Mouse (Mus musculus) hindbrain, embryonic 10.5 days (tissue): ENCODE data around the gene Akap13. TPM values are rescaled to one million over a fixed set of nuclear protein-coding genes. Genes with fewer than 3 reads are reported as not detected.
"Not testable (repeated sequence)": the region's sequence is repeated elsewhere in the genome, so short reads cannot be mapped to it uniquely, and the experiment has no call there.

ENCODE experiments used
- DNase-seq: peaks from one replicate; pipeline ENCODE4 v3.0.0-alpha.2; 2017; ENCODE audit warnings: low spot score
- H3K27ac ChIP-seq: fragments of 300-500 bp; sonication (generic); 2 replicates; pipeline ENCODE4 v1.5.1; 2016; ENCODE audit warnings: mild to moderate bottlenecking, moderate library complexity
- H3K27me3 ChIP-seq: fragments of 300-500 bp; sonication (generic); 2 replicates; pipeline ENCODE4 v1.6.1; 2016; ENCODE audit warnings: mild to moderate bottlenecking; ENCODE audit not compliant: poor library complexity, insufficient read depth, severe bottlenecking
- H3K36me3 ChIP-seq: fragments of 300-500 bp; sonication (generic); 2 replicates; pipeline ENCODE4 v1.6.1; 2016; ENCODE audit warnings: mild to moderate bottlenecking, moderate library complexity
- H3K4me1 ChIP-seq: fragments of 300-500 bp; sonication (generic); replicated peaks from 2 replicates; pipeline ENCODE4 v1.6.1; 2016; ENCODE audit warnings: mild to moderate bottlenecking
- H3K4me3 ChIP-seq: fragments of 300-500 bp; sonication (generic); 2 replicates; pipeline ENCODE4 v1.5.1; 2016; ENCODE audit warnings: mild to moderate bottlenecking, moderate library complexity
- H3K9me3 ChIP-seq: fragments of 300-500 bp; sonication (generic); 2 replicates; pipeline ENCODE4 v1.6.1; 2016; ENCODE audit warnings: mild to moderate bottlenecking, moderate library complexity
- WGBS: fragments of 180-500 bp; shearing (Covaris S2); methylation state at CpG from one replicate; pipeline ENCODE4 v1.1.7; 2016; 5-methylcytosine and 5-hydroxymethylcytosine counted together
- polyA plus RNA-seq: library from polyadenylated mRNA; unstranded; fragments of >200 nt; fragmentation: Nextera tagmentation; extraction: Ambion mirVana; gene quantifications from 2 replicates; pipeline ENCODE4 v1.2.1, GENCODE M21; 2016

The Akap13 gene
- polyA plus RNA-seq, 1 experiment from 2014 or later: 24.9 TPM

- not testable (repeated sequence) for H3K4me1 ChIP-seq, H3K27ac ChIP-seq, H3K9me3 ChIP-seq, H3K27me3 ChIP-seq, H3K4me3 ChIP-seq, DNase-seq
- 94% methylated on average over 18 of the region's 18 CpGs for WGBS
- peaks cover 79% of the 10 kb centered on the region for H3K36me3 ChIP-seq
These were observed 319.1 kb downstream of the Akap13 start for GRCm38 (mm10) chr7:75774095-75775078.

GRCm38 (mm10) chr7:75778053-75778452 lies 322.7 kb downstream of the Akap13 start:
- no peak for DNase-seq
- Histone ChIP-seq H3K36me3 (peaks cover 60% of the 10 kb centered on the region), H3K27me3 (no peaks in the 10 kb centered on the region), H3K9me3 (no peaks in the 10 kb centered on the region), H3K4me1 (peaks cover 6% of the 10 kb centered on the region), H3K4me3 (no peak overlapping the region), H3K27ac (no peak overlapping the region)
- 94% methylated on average over 2 of the region's 2 CpGs for WGBS

- no peaks in the 10 kb centered on the region for H3K27me3 ChIP-seq
- H3K4me3 ChIP-seq: peak overlapping the region; percentile 65
- peaks cover 6% of the 10 kb centered on the region for H3K4me1 ChIP-seq
- 19% methylated on average over 5 of the region's 5 CpGs for WGBS
- no peak overlapping the region; the same call in 1 of the 2 replicates for H3K27ac ChIP-seq
- no peak for DNase-seq
- peaks cover 43% of the 10 kb centered on the region for H3K36me3 ChIP-seq
- H3K9me3 ChIP-seq: no peaks in the 10 kb centered on the region
These were observed 325.5 kb downstream of the Akap13 start for GRCm38 (mm10) chr7:75780812-75781211.

GRCm38 (mm10) chr7:75781298-75781947 lies 326.1 kb downstream of the Akap13 start:
- WGBS: 9% methylated on average over 13 of the region's 13 CpGs
- peak overlapping the region; percentile 65 for H3K4me3 ChIP-seq
- H3K27ac ChIP-seq: peak overlapping the region; percentile 89
- peaks cover 37% of the 10 kb centered on the region for H3K36me3 ChIP-seq
- no peaks in the 10 kb centered on the region for H3K9me3 ChIP-seq
- DNase-seq: no peak
- H3K27me3 ChIP-seq: no peaks in the 10 kb centered on the region
- H3K4me1 ChIP-seq: peaks cover 7% of the 10 kb centered on the region

GRCm38 (mm10) chr7:75781948-75782722 lies 326.8 kb downstream of the Akap13 start:
- 12% methylated on average over 36 of the region's 36 CpGs for WGBS
- peak; percentile 92 for DNase-seq
- Histone ChIP-seq H3K9me3 (no peaks in the 10 kb centered on the region), H3K27me3 (no peaks in the 10 kb centered on the region), H3K27ac (peak overlapping the region; percentile 89), H3K4me3 (peak overlapping the region; percentile 65), H3K36me3 (peaks cover 30% of the 10 kb centered on the region), H3K4me1 (peaks cover 12% of the 10 kb centered on the region)

GRCm38 (mm10) chr7:75782723-75783011 lies 327.3 kb downstream of the Akap13 start:
- WGBS: 88% methylated on average over 3 of the region's 3 CpGs
- Histone ChIP-seq H3K36me3 (peaks cover 24% of the 10 kb centered on the region), H3K27ac (peak overlapping the region; percentile 89; the same call in 1 of the 2 replicates), H3K27me3 (no peaks in the 10 kb centered on the region), H3K9me3 (no peaks in the 10 kb centered on the region), H3K4me1 (peaks cover 12% of the 10 kb centered on the region), H3K4me3 (no peak overlapping the region)
- no peak for DNase-seq

- Histone ChIP-seq H3K27ac (no peak overlapping the region), H3K36me3 (no peaks in the 10 kb centered on the region), H3K27me3 (no peaks in the 10 kb centered on the region), H3K9me3 (no peaks in the 10 kb centered on the region), H3K4me1 (peaks cover 12% of the 10 kb centered on the region), H3K4me3 (no peak overlapping the region)
- DNase-seq: no peak
- 91% methylated on average over 14 of the region's 14 CpGs for WGBS
These were observed 330.3 kb downstream of the Akap13 start for GRCm38 (mm10) chr7:75785388-75786328.

- peaks cover 6% of the 10 kb centered on the region; the same call in 1 of the 2 replicates for H3K4me1 ChIP-seq
- 58% methylated on average over 1 of the region's 2 CpGs for WGBS
- no peak overlapping the region for H3K27ac ChIP-seq
- H3K4me3 ChIP-seq: no peak overlapping the region
- no peaks in the 10 kb centered on the region for H3K27me3 ChIP-seq
- DNase-seq: no peak
- H3K9me3 ChIP-seq: no peaks in the 10 kb centered on the region
- H3K36me3 ChIP-seq: no peaks in the 10 kb centered on the region
These were observed 331.5 kb downstream of the Akap13 start for GRCm38 (mm10) chr7:75786812-75787211.

- H3K27me3 ChIP-seq: no peaks in the 10 kb centered on the region
- no peak for DNase-seq
- H3K4me3 ChIP-seq: no peak overlapping the region
- H3K27ac ChIP-seq: no peak overlapping the region
- WGBS: 79% methylated on average over 3 of the region's 3 CpGs
- no peaks in the 10 kb centered on the region for H3K36me3 ChIP-seq
- H3K9me3 ChIP-seq: no peaks in the 10 kb centered on the region
- peaks cover 6% of the 10 kb centered on the region; the same call in 1 of the 2 replicates for H3K4me1 ChIP-seq
These were observed 332.0 kb downstream of the Akap13 start for GRCm38 (mm10) chr7:75787371-75787770.

- WGBS: 80% methylated on average over 5 of the region's 7 CpGs
- H3K27ac ChIP-seq, H3K9me3 ChIP-seq, H3K4me3 ChIP-seq, H3K4me1 ChIP-seq, DNase-seq, H3K36me3 ChIP-seq, H3K27me3 ChIP-seq: not testable (repeated sequence)
These were observed 332.9 kb downstream of the Akap13 start for GRCm38 (mm10) chr7:75788069-75788800.

GRCm38 (mm10) chr7:75788801-75789135 lies 333.4 kb downstream of the Akap13 start:
- not testable (repeated sequence) for H3K36me3 ChIP-seq, H3K27me3 ChIP-seq, DNase-seq, H3K4me1 ChIP-seq, H3K4me3 ChIP-seq, H3K9me3 ChIP-seq, H3K27ac ChIP-seq
- 90% methylated on average over 3 of the region's 3 CpGs for whole genome bisulfite sequencing
